Mouse (Mus musculus): Measurements from ENCODE around the gene Vamp4. TPM values are rescaled to one million over a fixed set of nuclear protein-coding genes. Genes with fewer than 3 reads are reported as not detected.

Gene Vamp4
- polyA plus RNA-seq, 1 experiment, result 5.4 TPM

GRCm38 (mm10) chr1:162586282-162586681 lies 16.0 kb downstream of the Vamp4 start:
- Histone ChIP-seq H3K9me3 (no peaks in the 10 kb centered on the region), H3K4me1 (peaks cover 8% of the 10 kb centered on the region), H3K4me3 (replicated peaks) (no peak overlapping the region), H3K27me3 (replicated peaks) (no peaks in the 10 kb centered on the region), H3K36me3 (replicated peaks; ENCODE audit: low read length) (peaks cover 44% of the 10 kb centered on the region)
- TF ChIP-seq FLI1 (IDR thresholded peaks at IDR 0.05; ENCODE audit: low read length), result no peak
- no peak for TF ChIP-seq GATA1 (IDR thresholded peaks at IDR 0.05; ENCODE audit: borderline replicate concordance, low read length)

GRCm38 (mm10) chr1:162588606-162589005 lies 18.3 kb downstream of the Vamp4 start:
- Histone ChIP-seq H3K4me1 (peaks cover 8% of the 10 kb centered on the region), H3K4me3 (replicated peaks) (no peak overlapping the region), H3K36me3 (replicated peaks; ENCODE audit: low read length) (peaks cover 40% of the 10 kb centered on the region), H3K9me3 (no peaks in the 10 kb centered on the region), H3K27me3 (replicated peaks) (no peaks in the 10 kb centered on the region)
- TF ChIP-seq GATA1 (IDR thresholded peaks at IDR 0.05; ENCODE audit: borderline replicate concordance, low read length), result no peak
- no peak for TF ChIP-seq FLI1 (IDR thresholded peaks at IDR 0.05; ENCODE audit: low read length)

- H3K4me1 ChIP-seq, result peaks cover 8% of the 10 kb centered on the region
- peaks cover 35% of the 10 kb centered on the region for H3K36me3 ChIP-seq (replicated peaks; ENCODE audit: low read length)
- H3K4me3 ChIP-seq (replicated peaks), result no peak overlapping the region
- no peaks in the 10 kb centered on the region for H3K9me3 ChIP-seq
- H3K27me3 ChIP-seq (replicated peaks), result no peaks in the 10 kb centered on the region
- TF ChIP-seq FLI1 (IDR thresholded peaks at IDR 0.05; ENCODE audit: low read length) (no peak), GATA1 (IDR thresholded peaks at IDR 0.05; ENCODE audit: borderline replicate concordance, low read length) (no peak)
Observed at GRCm38 (mm10) chr1:162589443-162589842, 19.1 kb downstream of the Vamp4 start.

- H3K4me3 ChIP-seq (replicated peaks), result no peak overlapping the region
- no peak for TF ChIP-seq FLI1 (IDR thresholded peaks at IDR 0.05; ENCODE audit: low read length)
- TF ChIP-seq GATA1 (IDR thresholded peaks at IDR 0.05; ENCODE audit: borderline replicate concordance, low read length), result no peak
- peaks cover 8% of the 10 kb centered on the region for H3K4me1 ChIP-seq
- peaks cover 33% of the 10 kb centered on the region for H3K36me3 ChIP-seq (replicated peaks; ENCODE audit: low read length)
- H3K27me3 ChIP-seq (replicated peaks), result no peaks in the 10 kb centered on the region
- H3K9me3 ChIP-seq, result no peaks in the 10 kb centered on the region
Observed at GRCm38 (mm10) chr1:162590415-162590997, 20.2 kb downstream of the Vamp4 start.

GRCm38 (mm10) chr1:162597379-162598102 lies 27.2 kb downstream of the Vamp4 start:
- Histone ChIP-seq H3K9me3 (no peaks in the 10 kb centered on the region), H3K36me3 (replicated peaks; ENCODE audit: low read length) (peaks cover 51% of the 10 kb centered on the region), H3K27me3 (replicated peaks) (no peaks in the 10 kb centered on the region), H3K4me1 (no peaks in the 10 kb centered on the region), H3K4me3 (replicated peaks) (no peak overlapping the region)
- TF ChIP-seq GATA1 (IDR thresholded peaks at IDR 0.05; ENCODE audit: borderline replicate concordance, low read length) (no peak), FLI1 (IDR thresholded peaks at IDR 0.05; ENCODE audit: low read length) (no peak)

GRCm38 (mm10) chr1:162599617-162600016 lies 29.3 kb downstream of the Vamp4 start:
- no peak for TF ChIP-seq GATA1 (IDR thresholded peaks at IDR 0.05; ENCODE audit: borderline replicate concordance, low read length)
- TF ChIP-seq FLI1 (IDR thresholded peaks at IDR 0.05; ENCODE audit: low read length), result no peak
- H3K4me3 ChIP-seq (replicated peaks), result no peak overlapping the region
- no peaks in the 10 kb centered on the region for H3K27me3 ChIP-seq (replicated peaks)
- H3K4me1 ChIP-seq, result no peaks in the 10 kb centered on the region
- H3K36me3 ChIP-seq (replicated peaks; ENCODE audit: low read length), result peaks cover 44% of the 10 kb centered on the region
- H3K9me3 ChIP-seq, result no peaks in the 10 kb centered on the region

- H3K27me3 ChIP-seq (replicated peaks), result no peaks in the 10 kb centered on the region
- no peaks in the 10 kb centered on the region for H3K9me3 ChIP-seq
- no peak overlapping the region for H3K4me3 ChIP-seq (replicated peaks)
- TF ChIP-seq FLI1 (IDR thresholded peaks at IDR 0.05; ENCODE audit: low read length), result no peak
- TF ChIP-seq GATA1 (IDR thresholded peaks at IDR 0.05; ENCODE audit: borderline replicate concordance, low read length), result no peak
- H3K4me1 ChIP-seq, result no peaks in the 10 kb centered on the region
- peaks cover 40% of the 10 kb centered on the region for H3K36me3 ChIP-seq (replicated peaks; ENCODE audit: low read length)
Observed at GRCm38 (mm10) chr1:162601288-162601687, 31.0 kb downstream of the Vamp4 start.

- H3K27me3 ChIP-seq (replicated peaks), result peaks cover 6% of the 10 kb centered on the region
- TF ChIP-seq GATA1 (IDR thresholded peaks at IDR 0.05; ENCODE audit: borderline replicate concordance, low read length) (no peak), FLI1 (IDR thresholded peaks at IDR 0.05; ENCODE audit: low read length) (no peak)
- no peaks in the 10 kb centered on the region for H3K4me1 ChIP-seq
- no peak overlapping the region for H3K4me3 ChIP-seq (replicated peaks)
- H3K36me3 ChIP-seq (replicated peaks; ENCODE audit: low read length), result no peaks in the 10 kb centered on the region
- H3K9me3 ChIP-seq, result no peaks in the 10 kb centered on the region
Observed at GRCm38 (mm10) chr1:162608127-162608526, 37.8 kb downstream of the Vamp4 start.

GRCm38 (mm10) chr1:162609633-162610250 lies 39.4 kb downstream of the Vamp4 start:
- H3K9me3 ChIP-seq, result no peaks in the 10 kb centered on the region
- H3K4me1 ChIP-seq, result no peaks in the 10 kb centered on the region
- TF ChIP-seq GATA1 (IDR thresholded peaks at IDR 0.05; ENCODE audit: borderline replicate concordance, low read length), result no peak
- TF ChIP-seq FLI1 (IDR thresholded peaks at IDR 0.05; ENCODE audit: low read length), result no peak
- no peak overlapping the region for H3K4me3 ChIP-seq (replicated peaks)
- peaks cover 6% of the 10 kb centered on the region for H3K27me3 ChIP-seq (replicated peaks)
- no peaks in the 10 kb centered on the region for H3K36me3 ChIP-seq (replicated peaks; ENCODE audit: low read length)

- H3K4me3 ChIP-seq (replicated peaks), result no peak overlapping the region
- H3K36me3 ChIP-seq (replicated peaks; ENCODE audit: low read length), result no peaks in the 10 kb centered on the region
- TF ChIP-seq GATA1 (IDR thresholded peaks at IDR 0.05; ENCODE audit: borderline replicate concordance, low read length) (no peak), FLI1 (IDR thresholded peaks at IDR 0.05; ENCODE audit: low read length) (no peak)
Observed at GRCm38 (mm10) chr1:162611191-162611590, 40.9 kb downstream of the Vamp4 start.

More at GRCm38 (mm10) chr1:162611191-162611590, 40.9 kb downstream of the Vamp4 start:
- H3K27me3 ChIP-seq (replicated peaks), result peaks cover 6% of the 10 kb centered on the region
- no peaks in the 10 kb centered on the region for H3K4me1 ChIP-seq
- H3K9me3 ChIP-seq, result 0 out of 2 replicates have a peak, but pooled peaks cover 3% of the 10 kb centered on the region

Measured in megakaryocyte, embryonic 14.5 days (primary cell).